ENCODE assay signal across 8 mouse cellular contexts in the genomic region with DNA sequence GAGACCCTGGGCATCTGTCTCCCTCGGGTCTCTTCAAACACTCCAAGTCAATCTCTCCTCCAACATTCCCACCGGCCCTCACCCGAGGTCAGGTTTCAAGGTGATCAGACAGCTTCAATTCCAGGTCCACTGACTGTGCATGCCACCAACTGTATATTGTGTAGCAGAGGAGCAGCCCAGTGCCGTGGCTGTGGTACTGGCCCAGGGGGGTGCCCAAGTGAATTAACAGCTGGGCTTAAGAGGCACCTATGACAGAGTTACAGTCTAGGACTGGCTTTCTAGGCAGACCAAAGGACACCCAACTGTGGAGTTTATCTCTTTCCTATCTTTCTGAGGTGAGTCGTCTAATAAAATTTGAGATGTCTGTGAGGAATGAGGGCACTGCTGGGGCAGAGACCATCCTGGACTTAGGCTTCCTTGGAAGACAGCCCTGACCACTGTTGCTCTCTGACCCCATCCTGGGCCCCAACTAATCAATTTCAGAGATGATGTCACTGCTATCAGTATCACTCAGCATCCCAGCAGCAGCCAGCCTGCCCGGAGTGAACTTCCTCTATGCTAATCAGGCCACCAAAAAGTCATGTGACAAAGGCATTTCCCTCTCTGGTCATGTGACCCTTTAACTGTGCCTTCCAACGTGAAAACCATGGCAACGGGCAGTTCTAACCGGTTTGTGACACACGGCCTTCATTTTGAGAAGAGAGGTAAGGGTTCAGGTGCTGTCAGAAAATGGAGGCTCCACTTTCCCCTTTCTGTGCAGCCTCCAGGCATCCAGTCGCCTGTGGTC. TPM values are rescaled to one million over a fixed set of nuclear protein-coding genes. Genes with fewer than 3 reads are reported as not detected.
DNase-seq lines count a peak whose midpoint lies in the region; ATAC-seq and TF ChIP-seq lines count a peak whose summit lies in the region.

No protein-coding gene starts in this region.

- H3K4me1 ChIP-seq in forebrain, embryonic 13.5 days = peaks cover 20% of the 10 kb centered on the region
- peaks cover 21% of the 10 kb centered on the region for H3K4me1 ChIP-seq in hindbrain, embryonic 15.5 days (replicated peaks)
- H3K4me1 ChIP-seq in liver, embryonic 11.5 days (replicated peaks; ENCODE audit: control insufficient read depth, insufficient read depth, low read length) = peaks cover 49% of the 10 kb centered on the region
- H3K4me1 ChIP-seq in midbrain, postnatal 0 days (ENCODE audit: insufficient read depth, low read length) = peaks cover 8% of the 10 kb centered on the region; the same call in 1 of the 2 replicates

- H3K4me2 ChIP-seq in forebrain, embryonic 13.5 days = peak overlapping the region; percentile 35
- 0 out of 2 replicates have a peak overlapping the region, but pooled peaks have one; percentile 1 for H3K4me2 ChIP-seq in hindbrain, embryonic 15.5 days
- peak overlapping the region; percentile 43 for H3K4me2 ChIP-seq in liver, embryonic 11.5 days
- H3K4me2 ChIP-seq in midbrain, postnatal 0 days (ENCODE audit: low read depth, low read length, poor library complexity, severe bottlenecking) = no peak overlapping the region

- peaks cover 30% of the 10 kb centered on the region for H3K36me3 ChIP-seq in forebrain, embryonic 13.5 days (ENCODE audit: poor library complexity, severe bottlenecking)
- 0 out of 2 replicates have a peak, but pooled peaks cover 2% of the 10 kb centered on the region for H3K36me3 ChIP-seq in hindbrain, embryonic 15.5 days
- peaks cover 17% of the 10 kb centered on the region for H3K36me3 ChIP-seq in liver, embryonic 11.5 days (ENCODE audit: control insufficient read depth, insufficient read depth, low read length)
- H3K36me3 ChIP-seq in midbrain, postnatal 0 days (ENCODE audit: insufficient read depth, low read length) = peaks cover 6% of the 10 kb centered on the region; the same call in 1 of the 2 replicates

- ATAC-seq in cerebellum, adult (ENCODE audit: insufficient number of reproducible peaks, low FRiP score, low TSS enrichment) = no peak
- ATAC-seq in forebrain, embryonic 13.5 days = peak; percentile 75
- ATAC-seq in hindbrain, embryonic 15.5 days (ENCODE audit: low FRiP score, low read depth) = peak; percentile 51
- peak; percentile 68 for ATAC-seq in liver, embryonic 11.5 days (replicated peaks; ENCODE audit: low FRiP score)
- ATAC-seq in midbrain, postnatal 0 days (ENCODE audit: low FRiP score) = peak; percentile 74

- no peak for TF ChIP-seq CTCF in midbrain, postnatal 0 days (IDR thresholded peaks at IDR 0.05)

- H3K27me3 ChIP-seq in forebrain, embryonic 13.5 days = no peaks in the 10 kb centered on the region
- H3K27me3 ChIP-seq in hindbrain, embryonic 15.5 days = no peaks in the 10 kb centered on the region
- no peaks in the 10 kb centered on the region for H3K27me3 ChIP-seq in liver, embryonic 11.5 days (replicated peaks; ENCODE audit: control insufficient read depth, insufficient read depth, low read length)
- H3K27me3 ChIP-seq in midbrain, postnatal 0 days (ENCODE audit: insufficient read depth, low read length) = no peaks in the 10 kb centered on the region

- peak overlapping the region; percentile 31 for H3K9ac ChIP-seq in forebrain, embryonic 13.5 days
- no peak overlapping the region for H3K9ac ChIP-seq in hindbrain, embryonic 15.5 days
- H3K9ac ChIP-seq in liver, embryonic 11.5 days (ENCODE audit: low read depth, low read length) = 0 out of 2 replicates have a peak overlapping the region, but pooled peaks have one; percentile 10
- peak overlapping the region; percentile 37; the same call in 1 of the 2 replicates for H3K9ac ChIP-seq in midbrain, postnatal 0 days (replicated peaks; ENCODE audit: low read length, poor library complexity, severe bottlenecking)

- no peak overlapping the region for H3K4me3 ChIP-seq in forebrain, embryonic 13.5 days
- no peak overlapping the region for H3K4me3 ChIP-seq in hindbrain, embryonic 15.5 days
- no peak overlapping the region for H3K4me3 ChIP-seq in liver, embryonic 11.5 days (ENCODE audit: low read depth, low read length)
- no peak overlapping the region for H3K4me3 ChIP-seq in midbrain, postnatal 0 days (ENCODE audit: low read depth, low read length)

- peak overlapping the region; percentile 55 for H3K27ac ChIP-seq in forebrain, embryonic 13.5 days
- H3K27ac ChIP-seq in hindbrain, embryonic 15.5 days (replicated peaks) = peak overlapping the region; percentile 68
- peak overlapping the region; percentile 59 for H3K27ac ChIP-seq in liver, embryonic 11.5 days (ENCODE audit: low read depth, low read length)
- peak overlapping the region; percentile 80 for H3K27ac ChIP-seq in midbrain, postnatal 0 days (ENCODE audit: low read depth, low read length)

- 52% methylated on average over 11 of the region's 11 CpGs for WGBS in forebrain, embryonic 13.5 days
- WGBS in hindbrain, embryonic 15.5 days = 49% methylated on average over 11 of the region's 11 CpGs
- 33% methylated on average over 11 of the region's 11 CpGs for WGBS in liver, embryonic 11.5 days
- 42% methylated on average over 11 of the region's 11 CpGs for WGBS in midbrain, postnatal 0 days

- no peaks in the 10 kb centered on the region for H3K9me3 ChIP-seq in forebrain, embryonic 13.5 days (replicated peaks)
- no peaks in the 10 kb centered on the region for H3K9me3 ChIP-seq in hindbrain, embryonic 15.5 days
- no peaks in the 10 kb centered on the region for H3K9me3 ChIP-seq in liver, embryonic 11.5 days (ENCODE audit: control insufficient read depth, low read length)
- no peaks in the 10 kb centered on the region for H3K9me3 ChIP-seq in midbrain, postnatal 0 days (ENCODE audit: low read length)

- peak; percentile 22 to 48 for DNase-seq in cerebellum, postnatal 25 days
- peak; percentile 80 for DNase-seq in adrenal gland, postnatal 14 days
- DNase-seq in liver, embryonic 11.5 days (ENCODE audit: low spot score) = peak; percentile 58
- peak; percentile 82 for DNase-seq in midbrain, postnatal 0 days (ENCODE audit: low spot score)
- DNase-seq in thymus, postnatal 0 days (ENCODE audit: low spot score) = peak; percentile 85

RNA-seq across cellular contexts. Expression of a gene that starts 17.6 kb away (rescaled TPM):
- total RNA-seq in adrenal gland, postnatal 14 days (2021) = 5.7 and 6.7 TPM in 2 replicates
- 7.2 and 7.9 TPM in 2 replicates for polyA plus RNA-seq in forebrain, embryonic 13.5 days (2015; fragmentation: Nextera tagmentation; extraction: Ambion mirVana)
- 10.1 and 13.8 TPM in 2 replicates for polyA plus RNA-seq in hindbrain, embryonic 15.5 days (2015; fragmentation: Nextera tagmentation; extraction: Ambion mirVana)
- 1.7 and 1.9 TPM in 2 replicates for polyA plus RNA-seq in liver, embryonic 11.5 days (2014; fragmentation: Nextera tagmentation; extraction: Ambion mirVana)
- 7.6 and 8.0 TPM in 2 replicates for total RNA-seq in midbrain, postnatal 0 days (2014; rRNA removed)
- polyA plus RNA-seq in midbrain, postnatal 0 days (2015; fragmentation: Nextera tagmentation; extraction: Ambion mirVana) = 13.4 and 15.4 TPM in 2 replicates
- polyA plus RNA-seq in thymus, postnatal 0 days (2015; fragmentation: Nextera tagmentation; extraction: Ambion mirVana) = 3.7 and 4.0 TPM in 2 replicates

RNA-seq across cellular contexts. Expression of a gene that starts 17.7 kb away (rescaled TPM):
- 239 and 250 TPM in 2 replicates for total RNA-seq in adrenal gland, postnatal 14 days (2021)
- 172 and 183 TPM in 2 replicates for polyA plus RNA-seq in forebrain, embryonic 13.5 days (2015; fragmentation: Nextera tagmentation; extraction: Ambion mirVana)
- polyA plus RNA-seq in hindbrain, embryonic 15.5 days (2015; fragmentation: Nextera tagmentation; extraction: Ambion mirVana) = 196 and 197 TPM in 2 replicates
- polyA plus RNA-seq in liver, embryonic 11.5 days (2014; fragmentation: Nextera tagmentation; extraction: Ambion mirVana) = 145 and 159 TPM in 2 replicates
- total RNA-seq in midbrain, postnatal 0 days (2014; rRNA removed) = 55.6 and 86.8 TPM in 2 replicates
- 239 and 243 TPM in 2 replicates for polyA plus RNA-seq in midbrain, postnatal 0 days (2015; fragmentation: Nextera tagmentation; extraction: Ambion mirVana)
- 228 and 241 TPM in 2 replicates for polyA plus RNA-seq in thymus, postnatal 0 days (2015; fragmentation: Nextera tagmentation; extraction: Ambion mirVana)

RNA-seq across cellular contexts. Expression of a gene that starts 18.1 kb away (rescaled TPM):
- 0.83 and 0.85 TPM in 2 replicates for total RNA-seq in adrenal gland, postnatal 14 days (2021)
- polyA plus RNA-seq in forebrain, embryonic 13.5 days (2015; fragmentation: Nextera tagmentation; extraction: Ambion mirVana) = 2.5 and 3.4 TPM in 2 replicates
- 3.5 and 4.3 TPM in 2 replicates for polyA plus RNA-seq in hindbrain, embryonic 15.5 days (2015; fragmentation: Nextera tagmentation; extraction: Ambion mirVana)
- polyA plus RNA-seq in liver, embryonic 11.5 days (2014; fragmentation: Nextera tagmentation; extraction: Ambion mirVana) = 4.5 and 5.2 TPM in 2 replicates
- not detected in 2 replicates for total RNA-seq in midbrain, postnatal 0 days (2014; rRNA removed)
- 4.4 and 4.6 TPM in 2 replicates for polyA plus RNA-seq in midbrain, postnatal 0 days (2015; fragmentation: Nextera tagmentation; extraction: Ambion mirVana)
- 5.0 and 5.1 TPM in 2 replicates for polyA plus RNA-seq in thymus, postnatal 0 days (2015; fragmentation: Nextera tagmentation; extraction: Ambion mirVana)

RNA-seq across cellular contexts. Expression of a gene that starts 32.6 kb away (rescaled TPM):
- 0.07 and 0.15 TPM in 2 replicates for total RNA-seq in adrenal gland, postnatal 14 days (2021)
- 1.1 and 1.3 TPM in 2 replicates for polyA plus RNA-seq in forebrain, embryonic 13.5 days (2015; fragmentation: Nextera tagmentation; extraction: Ambion mirVana)
- polyA plus RNA-seq in hindbrain, embryonic 15.5 days (2015; fragmentation: Nextera tagmentation; extraction: Ambion mirVana) = 6.7 and 6.9 TPM in 2 replicates
- 0.48 and 0.56 TPM in 2 replicates for polyA plus RNA-seq in liver, embryonic 11.5 days (2014; fragmentation: Nextera tagmentation; extraction: Ambion mirVana)
- 12.0 and 14.9 TPM in 2 replicates for total RNA-seq in midbrain, postnatal 0 days (2014; rRNA removed)
- polyA plus RNA-seq in midbrain, postnatal 0 days (2015; fragmentation: Nextera tagmentation; extraction: Ambion mirVana) = 7.5 and 8.0 TPM in 2 replicates
- polyA plus RNA-seq in thymus, postnatal 0 days (2015; fragmentation: Nextera tagmentation; extraction: Ambion mirVana) = 0.09 and 0.16 TPM in 2 replicates

Comparison
In these comparisons a context has a peak if more than half of its experiments do, and no peak if none do; other contexts are left out.
1. DNase-seq: peak in every context shown above with its lines; median percentile 85 in thymus, postnatal 0 days; 82 in midbrain, postnatal 0 days; 80 in adrenal gland, postnatal 14 days; 58 in liver, embryonic 11.5 days; 35 in cerebellum, postnatal 25 days.